Mouse (Mus musculus) thymus, adult 2 months (tissue): ENCODE results near the gene Trp53.

Experiments
- CTCF ChIP-seq: fragments of 200-500 bp; IDR thresholded peaks from 2 replicates; pipeline ENCODE4 v1.5.1; 2012; ENCODE audit warnings: mild to moderate bottlenecking, control low read depth, low read length, moderate library complexity, borderline replicate concordance; ENCODE audit not compliant: control insufficient read depth, poor library complexity, insufficient read depth; ENCODE audit errors: extremely low read depth
- POLR2A ChIP-seq: fragments of 200-500 bp; IDR thresholded peaks from 2 replicates; pipeline ENCODE4 v1.6.1; 2012; ENCODE audit warnings: mild to moderate bottlenecking, low read length, control low read depth, moderate library complexity; ENCODE audit not compliant: control insufficient read depth, poor library complexity, insufficient read depth; ENCODE audit errors: extremely low read depth

DNA sequence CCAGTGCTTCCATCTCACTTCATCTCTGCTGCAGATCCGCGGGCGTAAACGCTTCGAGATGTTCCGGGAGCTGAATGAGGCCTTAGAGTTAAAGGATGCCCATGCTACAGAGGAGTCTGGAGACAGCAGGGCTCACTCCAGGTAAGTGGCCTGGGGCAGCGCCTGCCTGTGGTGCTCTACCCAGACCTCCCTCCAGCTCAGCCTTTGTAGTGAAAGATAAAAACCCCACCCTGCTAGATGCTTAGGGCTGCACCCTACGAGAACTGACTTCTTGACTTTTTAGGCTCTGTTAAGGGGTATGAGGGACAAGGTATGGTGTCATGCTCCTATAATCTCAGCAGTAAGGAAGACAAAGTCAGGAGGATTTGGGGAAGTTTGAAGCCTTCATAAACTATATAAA is 10.5 kb downstream of the Trp53 start:
- TF ChIP-seq CTCF (no peak), POLR2A (no peak)
